Mouse (Mus musculus): ENCODE measurements at regions not wholly inside any gene's neighbourhood (a gene's known extent, or its start where the extent isn't known, plus 50 kb on each side); places are given as distances from the start of the nearest gene placed in this dataset.

- no peak for DNase-seq (ENCODE audit: extremely low read depth)
- Histone ChIP-seq H3K27ac (ENCODE audit: insufficient read depth, low read depth) (no peak overlapping the region), H3K4me1 (ENCODE audit: control insufficient read depth in 1 of 2, insufficient read depth in 2 of 2) (0 out of 4 replicates have a peak, but pooled peaks cover 0 to under 1% of the 10 kb centered on the region in 2 experiments), H3K9me3 (replicated peaks; ENCODE audit: low read length) (no peaks in the 10 kb centered on the region), H3K27me3 (replicated peaks) (no peaks in the 10 kb centered on the region), H3K4me3 (replicated peaks in 1 of 3; ENCODE audit: low read depth in 2 of 3, low read length in 2 of 3, poor library complexity in 1 of 3) (no peak overlapping the region), H3K4me2 (ENCODE audit: insufficient read depth, low read depth, poor library complexity, severe bottlenecking) (no peak overlapping the region), H3K79me2 (replicated peaks; ENCODE audit: control insufficient read depth, extremely low read depth, insufficient read depth, poor library complexity, severe bottlenecking) (no peaks in the 10 kb centered on the region), H3K9ac (ENCODE audit: insufficient read depth, low read depth) (no peak overlapping the region), H3K36me3 (replicated peaks in 1 of 2; ENCODE audit: control insufficient read depth in 1 of 2, insufficient read depth in 1 of 2, low read length in 1 of 2) (no peaks in the 10 kb centered on the region)
- in situ Hi-C loops (cut with MboI; ENCODE audit: low pct_ligation_motif_present, low pct_unique_long_range_greater_than_20kb, low sequenced_read_pairs): no loop called here
- TF ChIP-seq NELFE (IDR thresholded peaks at IDR 0.05; ENCODE audit: low read depth, low read length) (no peak), MYC (IDR thresholded peaks at IDR 0.05; ENCODE audit: low read depth, low read length) (no peak), ZNF384 (IDR thresholded peaks at IDR 0.05; ENCODE audit: low read depth, low read length) (no peak), CTCF (conservative IDR thresholded peaks at IDR 0.05 in 1 of 2, IDR thresholded peaks at IDR 0.05 in 1 of 2; ENCODE audit: low read depth in 2 of 2, low read length in 2 of 2) (no peak), MAFK (IDR thresholded peaks at IDR 0.05; ENCODE audit: insufficient replicate concordance, low read length) (no peak), TBP (conservative IDR thresholded peaks at IDR 0.05; ENCODE audit: low read depth, low read length) (no peak), UBTF (IDR thresholded peaks at IDR 0.05; ENCODE audit: low read depth, low read length) (no peak), MAX (IDR thresholded peaks at IDR 0.05; ENCODE audit: low read length) (no peak), RCOR1 (conservative IDR thresholded peaks at IDR 0.05; ENCODE audit: low read depth, low read length) (no peak), MAZ (IDR thresholded peaks at IDR 0.05; ENCODE audit: low read depth, low read length) (no peak), EP300 (IDR thresholded peaks at IDR 0.05; ENCODE audit: low read length) (no peak), SIN3A (IDR thresholded peaks at IDR 0.05; ENCODE audit: low read length) (no peak), BHLHE40 (IDR thresholded peaks at IDR 0.05; ENCODE audit: low read depth, low read length) (no peak), MXI1 (IDR thresholded peaks at IDR 0.05; ENCODE audit: low read depth, low read length) (no peak), PAX5 (IDR thresholded peaks at IDR 0.05; ENCODE audit: low read length) (no peak), SMC3 (IDR thresholded peaks at IDR 0.05; ENCODE audit: low read depth, low read length) (no peak), TCF12 (IDR thresholded peaks at IDR 0.05; ENCODE audit: low read depth, low read length) (no peak)
- dilution Hi-C loops (cut with MboI; ENCODE audit: extremely low pct_ligation_motif_present, extremely low pct_unique_long_range_greater_than_20kb, low sequenced_read_pairs): no loop called here
Observed at GRCm38 (mm10) chr2:9795401-9795800, 85.7 kb upstream of the 4930412O13Rik start.

GRCm38 (mm10) chr2:9801484-9801883 is 79.6 kb upstream of the 4930412O13Rik start:
- dilution Hi-C loops (cut with MboI; ENCODE audit: extremely low pct_ligation_motif_present, extremely low pct_unique_long_range_greater_than_20kb, low sequenced_read_pairs) (no loop called here), in situ Hi-C loops (cut with MboI; ENCODE audit: low pct_ligation_motif_present, low pct_unique_long_range_greater_than_20kb, low sequenced_read_pairs) (no loop called here)
- TF ChIP-seq ZKSCAN1 (IDR thresholded peaks at IDR 0.05; ENCODE audit: borderline replicate concordance, low read depth, low read length) (no peak), MEF2A (IDR thresholded peaks at IDR 0.05; ENCODE audit: borderline replicate concordance, low read depth, low read length) (no peak), KAT2A (IDR thresholded peaks at IDR 0.05; ENCODE audit: insufficient replicate concordance, low read length) (no peak), MYC (IDR thresholded peaks at IDR 0.05; ENCODE audit: low read depth, low read length) (no peak), NELFE (IDR thresholded peaks at IDR 0.05; ENCODE audit: low read depth, low read length) (no peak), TBP (conservative IDR thresholded peaks at IDR 0.05; ENCODE audit: low read depth, low read length) (no peak), SIN3A (IDR thresholded peaks at IDR 0.05; ENCODE audit: low read length) (no peak), MAFK (IDR thresholded peaks at IDR 0.05; ENCODE audit: insufficient replicate concordance, low read length) (no peak), RCOR1 (conservative IDR thresholded peaks at IDR 0.05; ENCODE audit: low read depth, low read length) (no peak), CTCF (conservative IDR thresholded peaks at IDR 0.05 in 1 of 2, IDR thresholded peaks at IDR 0.05 in 1 of 2; ENCODE audit: low read depth in 2 of 2, low read length in 2 of 2) (0 out of 4 replicates have a peak, but pooled peaks of 1 of the 2 experiments have one; percentile 7), BHLHE40 (IDR thresholded peaks at IDR 0.05; ENCODE audit: low read depth, low read length) (peak; percentile 5; the same call in 1 of the 2 replicates), TCF12 (IDR thresholded peaks at IDR 0.05; ENCODE audit: low read depth, low read length) (no peak)
- Histone ChIP-seq H3K4me2 (ENCODE audit: insufficient read depth, low read depth, poor library complexity, severe bottlenecking) (no peak overlapping the region), H3K36me3 (replicated peaks in 1 of 2; ENCODE audit: control insufficient read depth in 1 of 2, insufficient read depth in 1 of 2, low read length in 1 of 2) (no peaks in the 10 kb centered on the region), H3K4me1 (ENCODE audit: control insufficient read depth in 1 of 2, insufficient read depth in 2 of 2) (peaks cover 5 to 8% of the 10 kb centered on the region in 2 experiments; a peak in 2 of 4 replicates), H3K9ac (ENCODE audit: insufficient read depth, low read depth) (no peak overlapping the region), H3K27me3 (replicated peaks) (no peaks in the 10 kb centered on the region), H3K4me3 (replicated peaks in 1 of 3; ENCODE audit: low read depth in 2 of 3, low read length in 2 of 3, poor library complexity in 1 of 3) (no peak overlapping the region), H3K9me3 (replicated peaks; ENCODE audit: low read length) (no peaks in the 10 kb centered on the region), H3K79me2 (replicated peaks; ENCODE audit: control insufficient read depth, extremely low read depth, insufficient read depth, poor library complexity, severe bottlenecking) (no peaks in the 10 kb centered on the region), H3K27ac (ENCODE audit: insufficient read depth, low read depth) (no peak overlapping the region)
- peak; percentile 53 for DNase-seq (ENCODE audit: extremely low read depth)
